Mouse (Mus musculus) lung, postnatal 0 days (tissue): ENCODE data around the gene Gm47995.
"Not testable (repeated sequence)": the region's sequence is repeated elsewhere in the genome, so short reads cannot be mapped to it uniquely, and the experiment has no call there.

Source experiments
- CTCF ChIP-seq: IDR thresholded peaks from 2 replicates; pipeline ENCODE4 v1.5.1; 2016; ENCODE audit warnings: antibody characterized with exemption, mild to moderate bottlenecking
- EP300 ChIP-seq: IDR thresholded peaks from 2 replicates; pipeline ENCODE4 v1.6.1; 2016; ENCODE audit warnings: antibody characterized with exemption, mild to moderate bottlenecking, control low read depth

GRCm38 (mm10) chr1:151209824-151210355 is 11.6 kb downstream of the Gm47995 start, which contains the start of gene Gm47996:
- not testable (repeated sequence) for TF ChIP-seq CTCF, EP300
